Mouse (Mus musculus): ENCODE measurements at regions not wholly inside any gene's neighbourhood (a gene's known extent, or its start where the extent isn't known, plus 50 kb on each side); places are given as distances from the start of the nearest gene placed in this dataset.

GRCm38 (mm10) chr3:49842119-49842518 lies 85.0 kb upstream of the Pcdh18 start:
- intact Hi-C loops (cut with DNase I) = no loop called here

GRCm38 (mm10) chr3:49840448-49841156 lies 83.5 kb upstream of the Pcdh18 start:
- no peak for DNase-seq (ENCODE audit: low spot score in 2 of 2)
- intact Hi-C loops (cut with DNase I) = no loop called here

More at GRCm38 (mm10) chr3:49842119-49842518, 85.0 kb upstream of the Pcdh18 start:
- DNase-seq (ENCODE audit: low spot score in 2 of 2) = peak in 1 of 2 experiments; percentile 5

GRCm38 (mm10) chr3:49814401-49814800 lies 57.3 kb upstream of the Pcdh18 start:
- DNase-seq (ENCODE audit: low spot score in 2 of 2) = no peak
- intact Hi-C loops (cut with DNase I) = no loop called here

GRCm38 (mm10) chr3:49807721-49808120 lies 50.6 kb upstream of the Pcdh18 start:
- intact Hi-C loops (cut with DNase I) = no loop called here
- DNase-seq (ENCODE audit: low spot score in 2 of 2) = no peak

- intact Hi-C loops (cut with DNase I) = no loop called here
- no peak for DNase-seq (ENCODE audit: low spot score in 2 of 2)
These were observed 50.2 kb upstream of the Pcdh18 start for GRCm38 (mm10) chr3:49807280-49807679.
